Mouse (Mus musculus) megakaryocyte progenitor cell, adult 5-6 weeks (primary cell): ENCODE results near the gene Rab25. TPM values are rescaled to one million over a fixed set of nuclear protein-coding genes. Genes with fewer than 3 reads are reported as not detected.

Experiments used
- ATAC-seq: replicated peaks from 2 replicates; pipeline ENCODE4 v1.8.0; 2016; ENCODE audit warnings: mild to moderate bottlenecking, moderate TSS enrichment, inconsistent platforms; ENCODE audit not compliant: poor library complexity
- total RNA-seq, 2 experiments: library from RNA; stranded (forward) in 1 of 2; stranded (reverse) in 1 of 2; fragments of 157-497, 149-512 nt in 1 of 2; fragments of 200-1000 nt in 1 of 2; gene quantifications; 2 replicates each; pipeline versions ENCODE4 v1.2.3 to v1.2.4; 2015 to 2017

Rab25 gene
- total RNA-seq, 2 experiments from 2014 or later = 0.17 TPM; not detected in 1

- no peak for ATAC-seq
Observed at GRCm38 (mm10) chr3:88509250-88509649, 38.9 kb downstream of the Rab25 start.

GRCm38 (mm10) chr3:88505765-88506164 lies 42.3 kb downstream of the Rab25 start:
- ATAC-seq = no peak

DNA sequence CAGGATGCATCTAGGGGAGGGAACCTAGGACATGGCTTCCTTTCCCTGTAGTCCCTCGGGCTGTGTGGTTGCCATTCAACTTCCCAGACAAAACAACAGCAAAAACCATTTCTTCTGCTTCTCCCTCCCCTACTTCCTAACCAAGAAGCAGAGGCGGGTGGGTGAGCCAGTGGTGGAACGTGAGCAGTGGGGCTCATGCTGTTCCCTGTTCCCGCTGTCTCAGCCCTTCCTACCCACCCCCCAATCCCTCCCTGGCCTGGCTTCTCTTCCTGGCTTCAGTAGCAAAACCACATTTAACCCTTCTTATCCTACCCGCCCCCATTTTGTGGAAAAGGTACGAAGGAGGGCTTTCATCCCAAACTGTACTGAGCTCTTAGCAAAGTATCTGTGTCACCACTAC lies 43.0 kb downstream of the Rab25 start:
- ATAC-seq = no peak

DNA sequence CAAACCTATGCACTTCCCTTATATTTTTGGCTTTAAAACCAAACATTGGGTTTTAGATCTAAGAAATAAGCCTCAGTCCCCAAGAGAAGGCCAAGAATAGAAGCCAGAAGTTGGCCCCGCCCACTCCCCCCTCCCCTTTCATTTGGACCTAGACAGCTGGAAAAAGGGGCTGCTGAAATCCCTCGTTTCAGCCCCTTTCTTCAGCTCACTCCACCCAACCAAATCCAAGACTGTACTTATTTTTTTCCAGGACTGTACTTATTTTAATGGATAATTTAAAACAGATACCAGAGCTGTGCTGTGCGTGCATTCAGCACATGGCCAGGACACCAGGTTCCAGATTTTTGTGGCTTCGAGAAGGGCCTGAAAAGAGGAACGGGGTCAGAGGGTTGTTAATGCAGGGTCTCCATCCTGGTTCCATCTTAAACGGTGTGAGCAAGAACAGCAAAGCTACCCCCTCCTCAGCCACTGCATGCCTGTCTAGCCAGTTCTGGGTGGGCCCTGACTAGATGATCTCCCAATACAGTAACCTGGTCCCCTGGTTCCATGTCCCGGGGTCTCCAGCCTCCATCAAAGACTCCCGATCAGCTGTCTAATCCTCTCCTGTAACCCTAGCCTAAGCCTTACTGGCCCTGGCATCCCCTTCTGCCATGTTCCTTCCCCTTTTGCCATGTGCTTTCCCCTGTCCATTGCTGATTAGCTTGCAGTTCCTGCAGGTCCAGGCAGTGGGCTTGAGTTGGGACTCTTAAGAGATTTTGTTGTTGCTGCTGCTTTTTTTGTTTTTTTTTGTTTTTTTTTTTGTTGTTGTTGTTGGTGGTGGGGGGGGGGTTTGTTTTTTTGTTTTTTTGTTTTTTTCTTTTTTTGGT lies 44.0 kb downstream of the Rab25 start:
- no peak for ATAC-seq

DNA sequence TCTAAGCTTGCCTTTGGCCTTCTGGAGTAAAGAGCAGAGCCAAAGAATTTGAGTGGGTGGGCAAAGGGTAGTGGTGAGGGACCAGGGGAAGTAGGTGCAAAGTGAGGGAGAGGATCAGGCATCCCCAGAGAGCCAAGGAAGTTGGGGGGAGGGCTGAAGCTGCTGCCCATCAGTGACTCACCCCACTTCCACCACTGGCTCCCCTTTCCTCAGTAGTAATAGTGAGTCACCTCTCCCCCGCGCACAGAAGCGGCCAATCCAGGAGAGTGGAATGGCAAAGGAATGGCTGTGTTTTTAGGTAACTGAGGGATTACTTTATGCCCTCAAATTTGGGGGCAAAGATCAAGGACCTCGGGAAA lies 44.6 kb downstream of the Rab25 start:
- no peak for ATAC-seq

DNA sequence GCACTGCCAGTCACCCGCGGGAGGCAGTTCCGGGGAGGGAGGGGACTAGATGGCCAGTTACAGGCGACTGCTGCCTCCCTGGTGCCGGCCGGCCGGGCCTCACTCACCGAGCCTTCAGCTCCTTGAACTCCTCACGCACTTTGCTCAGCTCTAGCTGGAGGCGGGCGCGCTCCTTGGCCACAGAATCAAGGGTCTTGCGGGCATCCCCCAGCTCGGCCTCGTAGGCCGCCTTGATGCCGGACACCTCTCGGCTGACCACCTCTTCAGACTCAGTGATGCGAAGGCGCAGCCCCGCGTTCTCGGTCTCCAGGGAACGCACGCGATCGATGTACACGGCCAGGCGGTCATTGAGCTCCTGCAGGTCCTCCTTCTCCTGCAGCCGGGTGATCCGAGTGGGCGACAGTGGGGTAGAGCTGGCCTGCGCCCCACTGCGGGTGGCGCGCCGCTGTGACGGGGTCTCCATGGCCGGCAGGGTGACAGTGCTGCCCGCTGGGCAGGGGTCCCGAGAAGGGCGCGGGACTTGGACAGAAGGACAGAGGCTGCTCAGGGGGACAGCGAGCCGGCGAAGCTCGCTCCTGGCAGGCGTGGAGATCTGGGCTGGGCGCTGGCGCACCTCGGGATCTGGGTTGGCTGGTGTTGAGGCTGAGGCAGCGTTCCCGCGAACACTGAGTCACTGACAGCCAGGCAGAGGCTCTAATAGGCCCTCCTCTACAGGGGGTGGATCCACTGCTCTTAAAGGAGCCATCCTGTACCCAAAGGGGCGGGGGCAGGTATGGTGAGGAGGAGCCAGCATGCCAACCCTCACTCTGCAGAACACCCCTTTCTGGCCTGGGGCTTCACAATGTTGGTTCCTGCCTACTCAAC lies 45.2 kb downstream of the Rab25 start:
- peak; percentile 92 for ATAC-seq

GRCm38 (mm10) chr3:88502031-88502571 lies 46.0 kb downstream of the Rab25 start:
- ATAC-seq = no peak

DNA sequence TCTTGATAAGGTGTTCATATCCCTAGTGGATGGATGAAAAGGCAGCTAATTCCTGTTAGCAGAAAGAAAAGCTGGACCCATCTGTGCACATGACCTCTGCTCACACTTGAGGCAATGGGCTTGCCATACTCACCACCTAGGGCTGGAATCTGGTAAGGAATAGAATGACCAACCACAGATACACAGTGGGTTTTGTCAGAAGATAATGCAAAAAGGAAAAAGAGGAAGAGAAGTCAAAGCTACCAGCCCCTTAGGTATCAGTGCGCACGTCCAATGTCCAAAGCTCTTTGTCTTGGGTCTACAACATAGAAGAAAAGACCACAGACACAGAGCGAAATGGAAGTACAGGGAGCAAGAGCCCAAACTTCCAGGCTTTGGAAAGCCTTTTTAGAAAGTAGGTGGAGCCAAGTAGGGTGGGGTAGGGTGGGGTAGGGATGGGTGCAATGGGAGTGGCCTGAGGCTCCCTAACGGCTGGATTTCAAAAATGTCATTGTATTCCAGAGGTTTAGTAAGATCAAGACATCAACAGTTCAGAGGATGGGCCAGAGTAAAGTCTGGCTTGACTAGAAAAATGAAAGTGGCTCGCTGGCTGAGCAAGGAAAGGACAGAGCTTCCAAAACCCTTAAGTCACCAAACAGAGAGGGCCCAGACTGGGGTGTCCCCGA lies 46.6 kb downstream of the Rab25 start:
- no peak for ATAC-seq

DNA sequence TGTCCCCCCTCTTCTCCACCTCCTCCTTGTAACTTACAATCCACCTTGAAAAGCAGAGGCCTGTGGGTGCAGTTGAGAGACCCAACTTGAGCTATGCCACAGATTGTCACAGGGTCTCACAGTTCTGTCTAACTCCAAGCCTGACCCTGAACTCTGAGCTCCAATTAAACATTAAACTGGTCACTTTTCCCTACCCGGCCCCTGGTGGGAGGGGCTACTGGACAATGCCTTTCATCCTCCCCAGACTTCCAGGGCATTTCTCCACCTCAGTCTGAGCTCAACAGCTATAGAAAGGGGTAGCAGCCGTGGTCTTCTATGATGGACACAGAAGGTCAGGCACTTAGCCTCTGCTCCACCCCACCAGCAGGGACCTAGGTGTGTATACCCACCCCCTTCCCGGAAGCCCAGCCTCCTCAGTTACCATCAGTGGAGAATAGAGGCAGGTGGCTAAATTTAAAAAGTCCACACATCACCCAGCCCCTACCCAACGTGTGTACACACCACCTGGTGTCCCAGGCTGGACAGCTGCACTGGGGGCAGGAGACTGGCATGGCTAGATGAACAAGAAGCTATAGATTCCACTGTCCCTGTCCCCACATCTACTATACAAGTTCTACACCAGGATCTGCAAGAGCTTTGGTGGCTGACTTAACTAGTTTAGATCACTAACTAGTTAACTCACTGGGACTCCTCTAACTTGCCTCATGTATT lies 47.3 kb downstream of the Rab25 start:
- ATAC-seq = no peak

GRCm38 (mm10) chr3:88500087-88500486 lies 48.0 kb downstream of the Rab25 start:
- ATAC-seq = no peak

- no peak for ATAC-seq
Observed at GRCm38 (mm10) chr3:88499580-88499979, 48.5 kb downstream of the Rab25 start.

- no peak for ATAC-seq
Observed at GRCm38 (mm10) chr3:88495741-88496415, 52.2 kb downstream of the Rab25 start.

DNA sequence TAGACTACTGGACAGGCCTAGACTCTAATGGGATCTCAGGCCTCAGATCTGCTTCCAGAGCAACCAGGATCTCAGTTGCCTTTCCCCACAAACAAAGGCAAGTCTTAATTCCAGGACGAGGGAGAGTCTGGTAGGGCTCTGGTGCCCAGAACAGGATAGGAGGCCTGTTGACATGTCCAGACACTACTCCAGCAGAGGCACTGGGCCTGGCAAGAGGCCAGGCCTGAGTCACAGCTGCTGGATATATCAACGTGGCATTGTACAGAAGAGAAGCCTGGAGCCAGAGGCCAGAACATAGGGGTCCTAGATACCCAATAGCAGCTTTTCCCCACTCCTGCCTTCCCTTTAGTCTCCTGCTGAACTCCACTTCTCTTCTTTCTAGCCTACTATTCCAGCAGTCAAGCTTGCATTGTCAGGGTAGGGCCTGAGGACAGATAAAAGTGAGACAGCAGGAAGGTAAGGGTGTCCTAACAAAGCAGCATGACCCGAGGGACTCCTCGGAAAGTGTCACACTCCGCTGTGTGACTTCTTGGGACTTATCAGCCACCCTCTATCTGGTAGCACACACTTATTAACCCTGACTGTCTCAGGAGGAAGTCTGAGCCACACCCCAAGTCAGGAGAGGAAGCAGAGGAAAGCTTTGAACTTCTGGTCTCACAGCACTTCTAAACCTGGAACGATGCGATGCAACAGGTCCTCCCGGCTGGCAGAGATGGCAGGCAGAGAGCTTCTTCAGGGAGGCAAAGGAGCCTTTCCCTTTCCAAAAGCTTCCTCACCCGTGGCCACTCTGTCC lies 53.1 kb downstream of the Rab25 start:
- peak; percentile 42 for ATAC-seq

DNA sequence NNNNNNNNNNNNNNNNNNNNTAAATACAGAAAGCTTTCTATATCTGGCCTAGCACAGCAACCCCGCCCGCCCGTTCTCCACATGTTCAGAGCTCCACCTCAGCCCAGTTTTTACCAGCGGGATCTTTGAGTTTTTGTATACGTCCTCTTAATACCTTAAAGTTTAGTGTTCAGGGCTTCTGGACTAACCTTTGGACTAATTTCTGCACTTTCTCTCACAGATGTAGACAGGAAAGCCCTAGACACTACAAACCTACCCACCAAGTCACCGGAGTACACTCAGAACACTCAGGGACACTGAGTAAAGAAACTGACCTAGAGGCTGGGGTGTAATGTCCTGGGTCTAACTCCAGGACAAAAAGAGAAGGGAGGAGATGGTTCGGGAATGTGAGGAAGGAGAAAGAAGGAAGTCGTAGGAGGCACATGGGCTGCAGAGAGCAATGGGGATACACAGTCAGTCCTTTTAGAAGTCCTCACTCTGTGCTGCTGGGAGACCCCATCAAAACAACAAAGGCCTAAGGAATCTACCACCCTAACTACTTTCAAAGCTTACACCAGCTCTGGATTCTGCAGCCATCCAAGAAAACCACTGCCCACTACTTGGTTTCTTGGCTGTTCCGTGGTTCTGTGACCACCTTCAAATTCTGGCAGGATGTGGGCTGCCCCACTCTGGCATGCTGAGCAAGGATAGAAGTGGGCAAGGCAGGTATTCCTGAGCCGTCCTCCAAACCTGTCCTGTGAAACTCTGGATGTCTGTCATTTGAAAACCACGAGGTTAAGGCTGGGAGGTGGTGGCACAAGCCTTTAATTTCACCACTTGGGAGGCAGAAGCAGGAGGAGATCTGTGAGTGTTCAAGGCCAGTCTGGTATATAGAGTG lies 54.2 kb downstream of the Rab25 start:
- ATAC-seq = no peak
